Mouse (Mus musculus): Measurements from ENCODE around the gene Foxp1. TPM values are rescaled to one million over a fixed set of nuclear protein-coding genes. Genes with fewer than 3 reads are reported as not detected.

The Foxp1 gene
- polyA plus RNA-seq, 1 experiment from 2014 or later, result 190 TPM

- Histone ChIP-seq H3K4me2 (replicated peaks; ENCODE audit: low read depth, low read length) (no peak overlapping the region), H3K4me3 (ENCODE audit: low read depth, low read length) (no peak overlapping the region), H3K9me3 (ENCODE audit: control insufficient read depth, low read depth, low read length) (no peaks in the 10 kb centered on the region), H3K36me3 (ENCODE audit: control insufficient read depth, insufficient read depth, low read length) (no peaks in the 10 kb centered on the region), H3K27ac (ENCODE audit: low read length) (no peak overlapping the region), H3K9ac (replicated peaks; ENCODE audit: low read depth, low read length) (no peak overlapping the region), H3K4me1 (ENCODE audit: control insufficient read depth, insufficient read depth, low read length) (peaks cover 21% of the 10 kb centered on the region), H3K27me3 (ENCODE audit: control insufficient read depth, insufficient read depth, low read length) (no peaks in the 10 kb centered on the region)
- ATAC-seq (ENCODE audit: insufficient number of reproducible peaks, insufficient read depth, low FRiP score, low read depth), result no peak
- WGBS, result 22% methylated on average over 11 of the region's 11 CpGs
These were observed 71.0 kb downstream of the Foxp1 start for GRCm38 (mm10) chr6:99451479-99451878.

DNA sequence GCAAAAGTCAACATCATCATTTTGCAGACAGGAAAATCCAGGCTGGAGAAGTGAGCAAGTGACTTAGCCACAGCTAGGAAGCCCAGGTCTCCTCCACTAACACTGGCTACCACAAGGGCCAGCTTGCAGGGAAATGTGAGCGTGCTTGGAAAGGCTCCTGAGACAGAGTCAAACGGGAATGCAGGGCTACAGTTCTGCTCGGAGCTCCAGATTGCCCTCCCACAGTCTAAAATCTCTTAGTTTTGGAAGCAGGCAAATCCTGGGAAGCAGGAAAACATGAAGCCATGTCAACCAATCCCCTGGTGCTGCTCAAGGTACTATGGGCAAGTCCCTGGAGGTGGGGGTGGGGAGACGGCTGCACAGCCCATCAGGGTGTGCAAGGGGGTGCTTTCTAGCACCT lies 75.1 kb downstream of the Foxp1 start:
- no peak overlapping the region for H3K4me3 ChIP-seq (ENCODE audit: low read depth, low read length)
- H3K9ac ChIP-seq (replicated peaks; ENCODE audit: low read depth, low read length), result no peak overlapping the region
- 81% methylated on average over 4 of the region's 4 CpGs for WGBS
- no peaks in the 10 kb centered on the region for H3K9me3 ChIP-seq (ENCODE audit: control insufficient read depth, low read depth, low read length)
- H3K27me3 ChIP-seq (ENCODE audit: control insufficient read depth, insufficient read depth, low read length), result no peaks in the 10 kb centered on the region
- H3K4me1 ChIP-seq (ENCODE audit: control insufficient read depth, insufficient read depth, low read length), result peaks cover 9% of the 10 kb centered on the region
- H3K27ac ChIP-seq (ENCODE audit: low read length), result no peak overlapping the region
- no peaks in the 10 kb centered on the region; the same call in 1 of the 2 replicates for H3K36me3 ChIP-seq (ENCODE audit: control insufficient read depth, insufficient read depth, low read length)
- no peak overlapping the region for H3K4me2 ChIP-seq (replicated peaks; ENCODE audit: low read depth, low read length)
- ATAC-seq (ENCODE audit: insufficient number of reproducible peaks, insufficient read depth, low FRiP score, low read depth), result no peak

GRCm38 (mm10) chr6:99446801-99447415 lies 75.6 kb downstream of the Foxp1 start:
- 89% methylated on average over 12 of the region's 12 CpGs for WGBS
- no peaks in the 10 kb centered on the region for H3K9me3 ChIP-seq (ENCODE audit: control insufficient read depth, low read depth, low read length)
- no peak overlapping the region for H3K9ac ChIP-seq (replicated peaks; ENCODE audit: low read depth, low read length)
- no peak overlapping the region for H3K4me2 ChIP-seq (replicated peaks; ENCODE audit: low read depth, low read length)
- no peaks in the 10 kb centered on the region; the same call in 1 of the 2 replicates for H3K36me3 ChIP-seq (ENCODE audit: control insufficient read depth, insufficient read depth, low read length)
- no peaks in the 10 kb centered on the region for H3K27me3 ChIP-seq (ENCODE audit: control insufficient read depth, insufficient read depth, low read length)
- peaks cover 6% of the 10 kb centered on the region for H3K4me1 ChIP-seq (ENCODE audit: control insufficient read depth, insufficient read depth, low read length)
- no peak overlapping the region for H3K27ac ChIP-seq (ENCODE audit: low read length)
- no peak for ATAC-seq (ENCODE audit: insufficient number of reproducible peaks, insufficient read depth, low FRiP score, low read depth)
- no peak overlapping the region for H3K4me3 ChIP-seq (ENCODE audit: low read depth, low read length)

DNA sequence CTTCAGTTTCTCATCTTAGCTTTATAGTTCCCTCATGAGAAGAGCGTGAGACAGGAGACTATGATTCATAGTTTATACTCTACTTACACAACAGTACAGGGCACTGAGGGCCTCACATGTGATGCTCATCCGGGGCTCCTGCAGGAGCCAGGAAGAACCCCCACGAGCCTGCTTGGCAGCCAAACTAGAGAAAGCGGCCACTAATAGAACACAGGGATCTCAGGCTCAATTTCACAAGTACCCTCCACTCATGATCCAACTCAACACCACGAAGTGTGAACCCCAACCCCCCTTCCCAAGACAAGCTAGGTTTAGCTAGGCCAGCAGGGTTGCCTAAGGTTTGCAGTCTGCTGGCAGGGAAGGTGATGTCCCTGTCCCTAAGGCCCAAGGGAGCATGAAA lies 79.1 kb downstream of the Foxp1 start:
- no peak overlapping the region for H3K4me3 ChIP-seq (ENCODE audit: low read depth, low read length)
- H3K4me2 ChIP-seq (replicated peaks; ENCODE audit: low read depth, low read length), result no peak overlapping the region
- H3K9ac ChIP-seq (replicated peaks; ENCODE audit: low read depth, low read length), result no peak overlapping the region
- peaks cover 14% of the 10 kb centered on the region for H3K4me1 ChIP-seq (ENCODE audit: control insufficient read depth, insufficient read depth, low read length)
- no peaks in the 10 kb centered on the region for H3K27me3 ChIP-seq (ENCODE audit: control insufficient read depth, insufficient read depth, low read length)
- no peaks in the 10 kb centered on the region for H3K9me3 ChIP-seq (ENCODE audit: control insufficient read depth, low read depth, low read length)
- no peak overlapping the region for H3K27ac ChIP-seq (ENCODE audit: low read length)
- 75% methylated on average over 5 of the region's 5 CpGs for WGBS
- no peaks in the 10 kb centered on the region; the same call in 1 of the 2 replicates for H3K36me3 ChIP-seq (ENCODE audit: control insufficient read depth, insufficient read depth, low read length)
- no peak for ATAC-seq (ENCODE audit: insufficient number of reproducible peaks, insufficient read depth, low FRiP score, low read depth)

DNA sequence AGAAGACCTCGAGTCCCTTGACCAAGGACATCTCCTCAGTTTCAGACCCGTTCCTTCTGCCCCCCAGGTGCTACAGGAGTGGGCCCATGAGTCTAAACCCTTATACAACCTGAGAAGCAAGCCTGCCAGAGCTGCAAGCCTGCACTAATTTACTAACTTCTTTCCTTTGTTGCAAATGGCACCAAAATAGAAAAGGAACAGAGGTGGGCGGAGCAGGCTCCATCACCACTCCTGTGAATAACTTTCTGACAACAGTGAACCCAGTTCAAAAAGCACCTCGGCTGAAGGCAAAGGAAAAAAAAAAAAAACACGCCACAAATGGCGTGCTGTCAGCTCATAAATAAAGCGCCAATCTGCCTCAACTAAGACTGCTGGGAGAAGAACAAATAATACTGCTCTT lies 81.4 kb downstream of the Foxp1 start:
- no peak overlapping the region for H3K4me2 ChIP-seq (replicated peaks; ENCODE audit: low read depth, low read length)
- WGBS, result 55% methylated on average over 7 of the region's 7 CpGs
- peaks cover 14% of the 10 kb centered on the region for H3K4me1 ChIP-seq (ENCODE audit: control insufficient read depth, insufficient read depth, low read length)
- no peaks in the 10 kb centered on the region for H3K27me3 ChIP-seq (ENCODE audit: control insufficient read depth, insufficient read depth, low read length)
- H3K9me3 ChIP-seq (ENCODE audit: control insufficient read depth, low read depth, low read length), result no peaks in the 10 kb centered on the region
- no peak for ATAC-seq (ENCODE audit: insufficient number of reproducible peaks, insufficient read depth, low FRiP score, low read depth)
- H3K9ac ChIP-seq (replicated peaks; ENCODE audit: low read depth, low read length), result no peak overlapping the region
- no peaks in the 10 kb centered on the region; the same call in 1 of the 2 replicates for H3K36me3 ChIP-seq (ENCODE audit: control insufficient read depth, insufficient read depth, low read length)
- peak overlapping the region; percentile 39; the same call in 1 of the 2 replicates for H3K27ac ChIP-seq (ENCODE audit: low read length)
- H3K4me3 ChIP-seq (ENCODE audit: low read depth, low read length), result no peak overlapping the region

DNA sequence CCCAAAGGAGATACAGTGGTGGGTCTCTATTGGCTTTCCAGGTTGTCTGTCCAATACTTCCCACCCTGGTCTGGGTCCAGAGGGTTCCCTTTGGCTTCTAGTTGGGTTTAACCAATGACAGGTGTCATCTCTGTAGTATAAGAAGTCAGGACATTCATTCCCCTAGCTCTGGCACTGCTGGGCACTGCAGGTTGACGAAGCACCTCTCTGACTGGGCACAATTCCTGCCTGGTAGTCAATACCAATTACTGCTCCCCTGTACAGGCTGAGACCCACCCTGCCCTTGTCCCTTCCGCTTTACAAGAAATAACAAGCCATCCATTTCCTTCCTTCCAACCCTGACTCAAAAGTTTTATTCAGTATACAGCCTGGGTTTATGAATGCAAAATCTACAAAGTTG lies 81.9 kb downstream of the Foxp1 start:
- WGBS, result 94% methylated on average over 2 of the region's 2 CpGs
- Histone ChIP-seq H3K9ac (replicated peaks; ENCODE audit: low read depth, low read length) (no peak overlapping the region), H3K4me2 (replicated peaks; ENCODE audit: low read depth, low read length) (no peak overlapping the region), H3K27me3 (ENCODE audit: control insufficient read depth, insufficient read depth, low read length) (no peaks in the 10 kb centered on the region), H3K36me3 (ENCODE audit: control insufficient read depth, insufficient read depth, low read length) (no peaks in the 10 kb centered on the region; the same call in 1 of the 2 replicates), H3K27ac (ENCODE audit: low read length) (peak overlapping the region; percentile 39; the same call in 1 of the 2 replicates), H3K4me1 (ENCODE audit: control insufficient read depth, insufficient read depth, low read length) (peaks cover 14% of the 10 kb centered on the region), H3K4me3 (ENCODE audit: low read depth, low read length) (no peak overlapping the region), H3K9me3 (ENCODE audit: control insufficient read depth, low read depth, low read length) (no peaks in the 10 kb centered on the region)
- no peak for ATAC-seq (ENCODE audit: insufficient number of reproducible peaks, insufficient read depth, low FRiP score, low read depth)

DNA sequence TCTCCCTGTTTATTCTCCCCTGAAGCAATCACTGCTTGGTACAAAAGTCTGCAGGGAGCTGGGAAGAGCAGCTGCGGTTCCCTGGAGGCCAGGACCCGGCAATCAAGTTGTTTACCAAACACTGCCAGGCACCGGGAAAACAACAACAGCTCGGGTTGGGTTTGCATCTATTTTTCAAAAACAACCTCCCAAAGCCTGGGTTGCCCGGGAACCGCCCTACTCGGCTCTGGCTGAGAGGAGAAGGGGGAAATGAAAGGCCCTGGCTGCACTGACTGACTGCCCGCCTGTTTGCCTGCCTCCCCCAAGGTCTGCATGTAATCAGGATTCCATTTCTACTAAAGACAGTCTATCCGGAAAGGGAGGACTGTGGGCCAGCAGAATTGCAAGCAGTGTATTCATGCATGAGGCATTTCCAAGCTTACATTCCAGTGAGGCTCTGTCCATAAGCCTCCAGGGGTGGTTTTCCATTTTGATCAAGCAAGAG lies 82.6 kb downstream of the Foxp1 start:
- peak; percentile 33; the same call in 1 of the 2 replicates for ATAC-seq (ENCODE audit: insufficient number of reproducible peaks, insufficient read depth, low FRiP score, low read depth)
- Histone ChIP-seq H3K9ac (replicated peaks; ENCODE audit: low read depth, low read length) (no peak overlapping the region), H3K9me3 (ENCODE audit: control insufficient read depth, low read depth, low read length) (no peaks in the 10 kb centered on the region), H3K4me1 (ENCODE audit: control insufficient read depth, insufficient read depth, low read length) (peaks cover 14% of the 10 kb centered on the region), H3K4me3 (ENCODE audit: low read depth, low read length) (no peak overlapping the region), H3K36me3 (ENCODE audit: control insufficient read depth, insufficient read depth, low read length) (no peaks in the 10 kb centered on the region), H3K27ac (ENCODE audit: low read length) (peak overlapping the region; percentile 21; the same call in 1 of the 2 replicates), H3K27me3 (ENCODE audit: control insufficient read depth, insufficient read depth, low read length) (no peaks in the 10 kb centered on the region), H3K4me2 (replicated peaks; ENCODE audit: low read depth, low read length) (no peak overlapping the region)
- WGBS, result 20% methylated on average over 9 of the region's 9 CpGs

DNA sequence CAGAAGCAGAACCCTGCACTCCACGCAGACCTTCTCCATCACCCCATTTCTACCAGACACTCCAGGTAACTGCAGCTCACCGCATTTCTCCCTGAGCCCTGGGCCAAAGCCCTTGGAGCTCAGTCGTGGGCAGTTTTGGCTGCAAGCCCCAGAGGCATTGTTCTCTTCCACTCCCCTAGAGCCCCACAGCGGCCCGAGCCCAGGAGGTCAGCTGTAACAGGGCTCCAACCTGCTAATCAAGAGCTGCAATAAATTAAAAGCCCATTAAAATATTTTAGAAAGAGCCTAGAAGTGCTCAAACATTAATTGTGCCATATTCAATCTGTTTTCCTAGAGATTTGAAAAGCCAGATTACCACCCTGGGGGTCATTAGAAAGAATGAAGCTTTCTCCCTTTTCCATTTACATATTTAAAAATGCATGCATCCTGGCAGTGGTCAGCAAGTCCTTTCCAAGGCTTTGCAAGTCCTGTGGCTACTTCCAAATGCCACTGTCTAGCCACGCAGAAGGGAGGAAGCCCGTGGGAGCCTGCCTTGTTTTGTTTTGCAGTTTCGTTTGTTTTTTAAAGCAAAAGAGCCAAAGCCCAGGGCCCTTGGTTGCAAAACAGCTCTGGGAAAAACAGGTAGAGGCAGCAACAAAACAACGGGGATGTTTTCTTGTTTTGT lies 83.2 kb downstream of the Foxp1 start:
- no peak overlapping the region for H3K4me3 ChIP-seq (ENCODE audit: low read depth, low read length)
- H3K4me2 ChIP-seq (replicated peaks; ENCODE audit: low read depth, low read length), result no peak overlapping the region
- H3K27ac ChIP-seq (ENCODE audit: low read length), result no peak overlapping the region
- WGBS, result 41% methylated on average over 9 of the region's 9 CpGs
- no peaks in the 10 kb centered on the region for H3K27me3 ChIP-seq (ENCODE audit: control insufficient read depth, insufficient read depth, low read length)
- no peak overlapping the region for H3K9ac ChIP-seq (replicated peaks; ENCODE audit: low read depth, low read length)
- no peaks in the 10 kb centered on the region for H3K36me3 ChIP-seq (ENCODE audit: control insufficient read depth, insufficient read depth, low read length)
- no peak for ATAC-seq (ENCODE audit: insufficient number of reproducible peaks, insufficient read depth, low FRiP score, low read depth)
- peaks cover 14% of the 10 kb centered on the region for H3K4me1 ChIP-seq (ENCODE audit: control insufficient read depth, insufficient read depth, low read length)
- H3K9me3 ChIP-seq (ENCODE audit: control insufficient read depth, low read depth, low read length), result no peaks in the 10 kb centered on the region

Measured in stomach, embryonic 14.5 days (tissue).